Mouse (Mus musculus) hindbrain, postnatal 0 days (tissue): ENCODE data around the gene Smarcc1. TPM values are rescaled to one million over a fixed set of nuclear protein-coding genes. Genes with fewer than 3 reads are reported as not detected.

Experiments used
- ATAC-seq: fragments of 200-750 bp; cut with Nextera tagmentation; 2 replicates; pipeline ENCODE4 v1.8.0; 2017; ENCODE audit warnings: mild to moderate bottlenecking, moderate TSS enrichment, moderate library complexity
- DNase-seq: peaks from one replicate; pipeline ENCODE4 v3.0.0-alpha.2; 2015; ENCODE audit warnings: low spot score
- H3K27ac ChIP-seq: fragments of 300-500 bp; sonication (generic); 2 replicates; pipeline ENCODE4 v1.5.1; 2014; ENCODE audit warnings: mild to moderate bottlenecking
- H3K27me3 ChIP-seq: fragments of 300-500 bp; sonication (generic); 2 replicates; pipeline ENCODE4 v1.6.1; 2014; ENCODE audit warnings: low read length, mixed read lengths; ENCODE audit not compliant: insufficient read depth
- H3K36me3 ChIP-seq: fragments of 300-500 bp; sonication (generic); 2 replicates; pipeline ENCODE4 v1.6.1; 2014; ENCODE audit warnings: low read length, mixed read lengths; ENCODE audit not compliant: insufficient read depth
- H3K4me1 ChIP-seq: fragments of 300-500 bp; sonication (generic); 2 replicates; pipeline ENCODE4 v1.6.1; 2014; ENCODE audit warnings: antibody characterized with exemption, low read length, mixed read lengths; ENCODE audit not compliant: insufficient read depth
- H3K4me2 ChIP-seq: fragments of 300-500 bp; sonication (generic); 2 replicates; pipeline ENCODE4 v1.6.1; 2014; ENCODE audit warnings: low read depth, mild to moderate bottlenecking, low read length, moderate library complexity, mixed read lengths
- H3K4me3 ChIP-seq: fragments of 300-500 bp; sonication (generic); 2 replicates; pipeline ENCODE4 v1.5.1; 2014; ENCODE audit warnings: low read length
- H3K9ac ChIP-seq: fragments of 300-500 bp; sonication (generic); replicated peaks from 2 replicates; pipeline ENCODE4 v1.6.1; 2014; ENCODE audit warnings: mild to moderate bottlenecking, low read length, moderate library complexity, mixed read lengths
- H3K9me3 ChIP-seq: fragments of 300-500 bp; sonication (generic); 2 replicates; pipeline ENCODE4 v1.6.1; 2016; ENCODE audit warnings: low read length, mixed read lengths
- CTCF ChIP-seq: IDR thresholded peaks from 2 replicates; pipeline ENCODE4 v1.5.1; 2016; ENCODE audit warnings: antibody characterized with exemption, control low read depth, low read depth
- WGBS: fragments of 180-500 bp; shearing (Covaris S2); extraction: QIAGEN DNeasy Blood & Tissue Kit; methylation state at CpG from one replicate; pipeline ENCODE4 v1.1.7; 2014; 5-methylcytosine and 5-hydroxymethylcytosine counted together
- polyA plus RNA-seq: library from polyadenylated mRNA; unstranded; fragments of >200 nt; fragmentation: Nextera tagmentation; extraction: Ambion mirVana; gene quantifications from 2 replicates; pipeline ENCODE4 v1.2.1, GENCODE M21; 2015
- total RNA-seq: library from RNA; depleted of rRNA; stranded (reverse); fragments of >200 nt; gene quantifications from 2 replicates; pipeline ENCODE4 v1.2.3, GENCODE M21; 2014

Smarcc1 gene
- total and polyA plus RNA-seq, 2 experiments from 2014 or later = 26.2 to 59.5 TPM

GRCm38 (mm10) chr9:110229566-110230248 lies 112.2 kb downstream of the Smarcc1 start:
- H3K27me3 ChIP-seq = no peaks in the 10 kb centered on the region
- no peak overlapping the region for H3K4me2 ChIP-seq
- H3K4me1 ChIP-seq = no peaks in the 10 kb centered on the region; the same call in 1 of the 2 replicates
- TF ChIP-seq CTCF = no peak
- ATAC-seq (no peak), DNase-seq (no peak)
- peak overlapping the region; percentile 29 for H3K27ac ChIP-seq
- H3K36me3 ChIP-seq = peaks cover 17% of the 10 kb centered on the region
- no peaks in the 10 kb centered on the region for H3K9me3 ChIP-seq
- H3K9ac ChIP-seq = no peak overlapping the region
- WGBS = 70% methylated on average over 10 of the region's 10 CpGs
- no peak overlapping the region for H3K4me3 ChIP-seq

GRCm38 (mm10) chr9:110230395-110231071 lies 113.0 kb downstream of the Smarcc1 start:
- Histone ChIP-seq H3K4me2 (no peak overlapping the region), H3K9ac (no peak overlapping the region), H3K4me1 (no peaks in the 10 kb centered on the region; the same call in 1 of the 2 replicates), H3K27ac (no peak overlapping the region), H3K36me3 (peaks cover 26% of the 10 kb centered on the region), H3K4me3 (no peak overlapping the region), H3K9me3 (no peaks in the 10 kb centered on the region), H3K27me3 (no peaks in the 10 kb centered on the region)
- no peak for TF ChIP-seq CTCF
- WGBS = 74% methylated on average over 16 of the region's 16 CpGs
- no peak for DNase-seq
- 0 out of 2 replicates have a peak, but pooled peaks have one; percentile 38 for ATAC-seq

GRCm38 (mm10) chr9:110234962-110235361 lies 117.5 kb downstream of the Smarcc1 start:
- Histone ChIP-seq H3K27me3 (no peaks in the 10 kb centered on the region), H3K4me3 (no peak overlapping the region), H3K9me3 (no peaks in the 10 kb centered on the region), H3K9ac (no peak overlapping the region), H3K4me1 (no peaks in the 10 kb centered on the region), H3K36me3 (peaks cover 36% of the 10 kb centered on the region), H3K27ac (no peak overlapping the region), H3K4me2 (no peak overlapping the region)
- no peak for TF ChIP-seq CTCF
- ATAC-seq = no peak
- WGBS = 94% methylated on average over 6 of the region's 6 CpGs
- no peak for DNase-seq

GRCm38 (mm10) chr9:110243221-110243833 lies 125.8 kb downstream of the Smarcc1 start, which contains the start of gene Cspg5:
Gene Cspg5, plus strand, starts transcription at chr9:110243783.
- WGBS = 86% methylated on average over 7 of the region's 7 CpGs
- peak within 1 kb of the TSS; percentile 96 for H3K4me2 ChIP-seq
- H3K9me3 ChIP-seq = no peaks in the 10 kb centered on the region
- peak within 1 kb of the TSS; percentile 96 for H3K27ac ChIP-seq
- no peak for DNase-seq
- H3K4me3 ChIP-seq = peak within 1 kb of the TSS; percentile 72
- H3K36me3 ChIP-seq = 0 out of 2 replicates have a peak, but pooled peaks cover 4% of the 10 kb centered on the region
- no peak for ATAC-seq
- H3K9ac ChIP-seq = peak within 1 kb of the TSS; percentile 87
- peaks cover 9% of the 10 kb centered on the region for H3K4me1 ChIP-seq
- no peaks in the 10 kb centered on the region for H3K27me3 ChIP-seq
- no peak for TF ChIP-seq CTCF

- peak; percentile 19; the same call in 1 of the 2 replicates for TF ChIP-seq CTCF
- H3K4me2 ChIP-seq = peak overlapping the region; percentile 96
- ATAC-seq = no peak; the same call in 1 of the 2 replicates
These were observed 127.0 kb downstream of the Smarcc1 start for GRCm38 (mm10) chr9:110244567-110244888.

GRCm38 (mm10) chr9:110244889-110245589 lies 127.5 kb downstream of the Smarcc1 start:
- peak overlapping the region; percentile 72 for H3K4me3 ChIP-seq
- peak overlapping the region; percentile 96 for H3K27ac ChIP-seq
- no peaks in the 10 kb centered on the region for H3K9me3 ChIP-seq
- H3K36me3 ChIP-seq = 0 out of 2 replicates have a peak, but pooled peaks cover 4% of the 10 kb centered on the region
- ATAC-seq (peak; percentile 55), DNase-seq (peak; percentile 84)
- no peak for TF ChIP-seq CTCF
- WGBS = under 1% methylated on average over 84 of the region's 93 CpGs
- H3K4me1 ChIP-seq = peaks cover 16% of the 10 kb centered on the region
- H3K9ac ChIP-seq = peak overlapping the region; percentile 87
- no peaks in the 10 kb centered on the region for H3K27me3 ChIP-seq
- H3K4me2 ChIP-seq = peak overlapping the region; percentile 96

More at GRCm38 (mm10) chr9:110244567-110244888, 127.0 kb downstream of the Smarcc1 start:
- Histone ChIP-seq H3K27me3 (no peaks in the 10 kb centered on the region), H3K4me1 (peaks cover 15% of the 10 kb centered on the region), H3K36me3 (0 out of 2 replicates have a peak, but pooled peaks cover 4% of the 10 kb centered on the region), H3K27ac (peak overlapping the region; percentile 96), H3K9ac (peak overlapping the region; percentile 87), H3K4me3 (peak overlapping the region; percentile 72), H3K9me3 (no peaks in the 10 kb centered on the region)
- DNase-seq = peak; percentile 14
- WGBS = 29% methylated on average over 7 of the region's 7 CpGs
